Mouse (Mus musculus) ES-E14 (cell line): ENCODE measurements around the gene Wdr5.
"Not testable (repeated sequence)": the region's sequence is repeated elsewhere in the genome, so short reads cannot be mapped to it uniquely, and the experiment has no call there.

ENCODE experiments used
- CHD2 ChIP-seq: IDR thresholded peaks from 2 replicates; pipeline ENCODE4 v1.6.1; 2014; ENCODE audit warnings: mild to moderate bottlenecking, low read depth, low read length, inconsistent platforms
- HCFC1 ChIP-seq: IDR thresholded peaks from 2 replicates; pipeline ENCODE4 v1.6.1; 2012; ENCODE audit warnings: low read length, inconsistent platforms, borderline replicate concordance; ENCODE audit not compliant: insufficient read depth
- MAFK ChIP-seq: IDR thresholded peaks from 2 replicates; pipeline ENCODE4 v1.6.1; 2014; ENCODE audit warnings: mild to moderate bottlenecking, low read depth, low read length, inconsistent platforms; ENCODE audit not compliant: insufficient read depth
- ZC3H11A ChIP-seq: IDR thresholded peaks from 2 replicates; pipeline ENCODE4 v1.6.1; 2012; ENCODE audit warnings: low read depth, mild to moderate bottlenecking, inconsistent platforms, low read length, borderline replicate concordance
- ZNF384 ChIP-seq: IDR thresholded peaks from 2 replicates; pipeline ENCODE4 v1.6.1; 2012; ENCODE audit warnings: low read depth, low read length, inconsistent platforms

DNA sequence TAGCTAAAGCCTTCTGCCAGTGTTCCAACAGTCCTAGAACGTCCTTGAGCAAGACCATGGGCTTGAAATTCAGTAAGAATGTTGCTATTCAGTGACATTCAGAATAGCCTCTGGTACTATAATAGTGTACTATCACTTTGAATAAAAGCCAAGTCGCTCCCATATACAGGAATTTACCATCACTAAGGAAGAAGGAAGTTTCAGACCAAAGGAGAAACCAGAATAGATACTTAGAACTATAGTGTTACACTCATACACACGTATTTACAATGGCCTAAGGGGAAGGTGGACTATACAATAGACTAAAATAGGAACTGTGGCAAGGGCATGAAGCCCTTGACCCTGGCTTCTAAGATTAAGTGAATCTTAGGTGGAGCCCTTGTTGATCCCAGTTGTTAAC, 30.6 kb downstream of the Wdr5 start:
- TF ChIP-seq ZC3H11A, MAFK, ZNF384, HCFC1, CHD2: not testable (repeated sequence)
